Comparison of ENCODE assay signal across 8 mouse cellular contexts in genomic region chr2:18392331-18393021, GRCm38 (mm10). TPM values are rescaled to one million over a fixed set of nuclear protein-coding genes. Genes with fewer than 3 reads are reported as not detected.
DNase-seq lines count a peak whose midpoint lies in the region; ATAC-seq and TF ChIP-seq lines count a peak whose summit lies in the region.

Dnajc1 (minus strand) TSS chr2:18392830.

- ATAC-seq in forebrain, embryonic 12.5 days (ENCODE audit: low FRiP score): peak; percentile 100
- peak; percentile 99 for ATAC-seq in heart, postnatal 0 days (ENCODE audit: insufficient read depth, low read depth)
- ATAC-seq in liver, embryonic 16.5 days (ENCODE audit: low read depth): peak; percentile 99
- ATAC-seq in neural tube, embryonic 13.5 days (ENCODE audit: low read depth): peak; percentile 100

- peak; percentile 91 for TF ChIP-seq POLR2A in testis, adult 2 months (IDR thresholded peaks at IDR 0.05; ENCODE audit: control insufficient read depth, low read depth, low read length)

- H3K9ac ChIP-seq in forebrain, embryonic 12.5 days: peak within 1 kb of the TSS; percentile 85
- peak within 1 kb of the TSS; percentile 90 for H3K9ac ChIP-seq in heart, postnatal 0 days (replicated peaks; ENCODE audit: low read depth, low read length)
- H3K9ac ChIP-seq in liver, embryonic 16.5 days (ENCODE audit: low read depth, low read length): peak within 1 kb of the TSS; percentile 85
- peak within 1 kb of the TSS; percentile 92 for H3K9ac ChIP-seq in neural tube, embryonic 13.5 days

- H3K27me3 ChIP-seq in E14TG2a.4 (ENCODE audit: insufficient read depth, low read length): no peaks in the 10 kb centered on the region
- H3K27me3 ChIP-seq in forebrain, embryonic 12.5 days: no peaks in the 10 kb centered on the region
- no peaks in the 10 kb centered on the region for H3K27me3 ChIP-seq in heart, postnatal 0 days (ENCODE audit: control insufficient read depth, insufficient read depth, low read length)
- H3K27me3 ChIP-seq in liver, embryonic 16.5 days (ENCODE audit: control insufficient read depth, insufficient read depth, low read depth, low read length): no peaks in the 10 kb centered on the region
- no peaks in the 10 kb centered on the region for H3K27me3 ChIP-seq in neural tube, embryonic 13.5 days
- H3K27me3 ChIP-seq in testis, adult 2 months (ENCODE audit: control insufficient read depth, insufficient read depth, low read length): no peaks in the 10 kb centered on the region

- no peak for TF ChIP-seq CTCF in E14TG2a.4 (conservative IDR thresholded peaks at IDR 0.05; ENCODE audit: low read length)
- no peak for TF ChIP-seq CTCF in heart, postnatal 0 days (IDR thresholded peaks at IDR 0.05; ENCODE audit: low read depth)
- TF ChIP-seq CTCF in testis, adult 2 months (IDR thresholded peaks at IDR 0.05; ENCODE audit: control insufficient read depth, insufficient read depth, insufficient replicate concordance, low read depth, low read length): no peak

- peak; percentile 69; the same call in 1 of the 2 replicates for TF ChIP-seq EP300 in heart, postnatal 0 days (IDR thresholded peaks at IDR 0.05; ENCODE audit: low read depth)

- DNase-seq in c-Kit-positive CD71-positive TER-119-positive erythroid progenitor cells, embryonic 14.5 days (ENCODE audit: low spot score): peak; percentile 91
- DNase-seq in heart, postnatal 0 days (ENCODE audit: low spot score): peak; percentile 93
- peak; percentile 95 to 97 for DNase-seq in kidney, postnatal 4 days

- no peaks in the 10 kb centered on the region for H3K36me3 ChIP-seq in E14TG2a.4 (ENCODE audit: insufficient read depth, low read length)
- H3K36me3 ChIP-seq in forebrain, embryonic 12.5 days (replicated peaks): no peaks in the 10 kb centered on the region
- no peaks in the 10 kb centered on the region for H3K36me3 ChIP-seq in heart, postnatal 0 days (replicated peaks; ENCODE audit: control insufficient read depth, insufficient read depth, low read length)
- H3K36me3 ChIP-seq in liver, embryonic 16.5 days (ENCODE audit: control insufficient read depth, insufficient read depth): no peaks in the 10 kb centered on the region
- no peaks in the 10 kb centered on the region for H3K36me3 ChIP-seq in neural tube, embryonic 13.5 days
- H3K36me3 ChIP-seq in testis, adult 2 months (ENCODE audit: control insufficient read depth, insufficient read depth, low read length): no peaks in the 10 kb centered on the region

- peak within 1 kb of the TSS; percentile 82 for H3K4me2 ChIP-seq in forebrain, embryonic 12.5 days
- peak within 1 kb of the TSS; percentile 74 for H3K4me2 ChIP-seq in heart, postnatal 0 days (ENCODE audit: low read depth, low read length)
- H3K4me2 ChIP-seq in liver, embryonic 16.5 days (ENCODE audit: low read depth, low read length): peak within 1 kb of the TSS; percentile 88
- H3K4me2 ChIP-seq in neural tube, embryonic 13.5 days: peak within 1 kb of the TSS; percentile 85

- H3K9me3 ChIP-seq in E14TG2a.4 (ENCODE audit: low read length): no peaks in the 10 kb centered on the region
- no peaks in the 10 kb centered on the region; the same call in 1 of the 2 replicates for H3K9me3 ChIP-seq in forebrain, embryonic 12.5 days
- no peaks in the 10 kb centered on the region for H3K9me3 ChIP-seq in heart, postnatal 0 days (replicated peaks; ENCODE audit: control insufficient read depth, low read length)
- H3K9me3 ChIP-seq in liver, embryonic 16.5 days (replicated peaks; ENCODE audit: control insufficient read depth, low read length): no peaks in the 10 kb centered on the region
- H3K9me3 ChIP-seq in neural tube, embryonic 13.5 days: no peaks in the 10 kb centered on the region

- H3K4me1 ChIP-seq in E14TG2a.4 (replicated peaks; ENCODE audit: low read depth, low read length): peaks cover 6% of the 10 kb centered on the region; the same call in 1 of the 2 replicates
- peaks cover 16% of the 10 kb centered on the region for H3K4me1 ChIP-seq in forebrain, embryonic 12.5 days
- peaks cover 8% of the 10 kb centered on the region for H3K4me1 ChIP-seq in heart, postnatal 0 days (ENCODE audit: control insufficient read depth, insufficient read depth)
- H3K4me1 ChIP-seq in liver, embryonic 16.5 days (ENCODE audit: control insufficient read depth, low read depth, low read length): peaks cover 5% of the 10 kb centered on the region; the same call in 1 of the 2 replicates
- H3K4me1 ChIP-seq in neural tube, embryonic 13.5 days (replicated peaks): peaks cover 20% of the 10 kb centered on the region
- H3K4me1 ChIP-seq in testis, adult 2 months (ENCODE audit: control insufficient read depth, insufficient read depth, low read length): no peaks in the 10 kb centered on the region; the same call in 1 of the 2 replicates

- H3K4me3 ChIP-seq in E14TG2a.4 (replicated peaks; ENCODE audit: low read length): peak within 1 kb of the TSS; percentile 90
- H3K4me3 ChIP-seq in forebrain, embryonic 12.5 days (replicated peaks): peak within 1 kb of the TSS; percentile 87
- peak within 1 kb of the TSS; percentile 98 for H3K4me3 ChIP-seq in heart, postnatal 0 days (ENCODE audit: low read depth, low read length)
- H3K4me3 ChIP-seq in liver, embryonic 16.5 days (ENCODE audit: low read depth, low read length): peak within 1 kb of the TSS; percentile 80
- H3K4me3 ChIP-seq in neural tube, embryonic 13.5 days: peak within 1 kb of the TSS; percentile 86
- H3K4me3 ChIP-seq in testis, adult 2 months (ENCODE audit: control insufficient read depth, low read depth, low read length): peak within 1 kb of the TSS; percentile 93

- under 1% methylated on average over 67 of the region's 69 CpGs for WGBS in forebrain, embryonic 12.5 days
- under 1% methylated on average over 51 of the region's 69 CpGs for WGBS in heart, postnatal 0 days
- under 1% methylated on average over 69 of the region's 69 CpGs for WGBS in liver, embryonic 16.5 days (ENCODE audit: insufficient replicate concordance)
- WGBS in neural tube, embryonic 13.5 days: under 1% methylated on average over 63 of the region's 69 CpGs

- peak within 1 kb of the TSS; percentile 99 for H3K27ac ChIP-seq in forebrain, embryonic 12.5 days
- H3K27ac ChIP-seq in heart, postnatal 0 days (ENCODE audit: low read depth): peak within 1 kb of the TSS; percentile 99
- H3K27ac ChIP-seq in liver, embryonic 16.5 days (ENCODE audit: low read length): peak within 1 kb of the TSS; percentile 86
- H3K27ac ChIP-seq in neural tube, embryonic 13.5 days (replicated peaks): peak within 1 kb of the TSS; percentile 99
- peak within 1 kb of the TSS; percentile 94 for H3K27ac ChIP-seq in testis, adult 2 months (ENCODE audit: control insufficient read depth, insufficient read depth, low read depth, low read length)

RNA-seq across cellular contexts. Expression of gene Dnajc1, which starts in this region (rescaled TPM):
- polyA plus RNA-seq in forebrain, embryonic 12.5 days (2016; fragmentation: Nextera tagmentation; extraction: Ambion mirVana): 34.6 and 35.3 TPM in 2 replicates
- 15.2 and 21.8 TPM in 2 replicates for total RNA-seq in heart, postnatal 0 days (2014; rRNA removed; ENCODE audit: low replicate concordance)
- 20.2 and 20.6 TPM in 2 replicates for polyA plus RNA-seq in heart, postnatal 0 days (2015; fragmentation: Nextera tagmentation; extraction: Ambion mirVana)
- 10.1 TPM in 2 replicates for polyA plus RNA-seq in liver, embryonic 16.5 days (2015; fragmentation: Nextera tagmentation; extraction: Ambion mirVana)
- polyA plus RNA-seq in neural tube, embryonic 13.5 days (2015; fragmentation: Nextera tagmentation; extraction: Ambion mirVana): 23.4 and 24.2 TPM in 2 replicates
- 4.7 and 4.9 TPM in 2 replicates for polyA plus RNA-seq in testis, adult 2 months (2012; rRNA removed)

Comparison
In these comparisons a context has a peak if more than half of its experiments do, and no peak if none do; other contexts are left out.
1. Peak in every context shown above with its lines: DNase-seq, ATAC-seq, H3K4me3 ChIP-seq and H3K27ac ChIP-seq.